Mouse (Mus musculus) midbrain, postnatal 0 days (tissue): ENCODE data around the gene Rftn1. TPM values are rescaled to one million over a fixed set of nuclear protein-coding genes. Genes with fewer than 3 reads are reported as not detected.

ENCODE experiments used
- ATAC-seq: fragments of 200-750 bp; cut with Nextera tagmentation; 2 replicates; pipeline ENCODE4 v1.8.0; 2017; ENCODE audit warnings: moderate number of reproducible peaks, mild to moderate bottlenecking, moderate TSS enrichment, moderate library complexity; ENCODE audit not compliant: low FRiP score
- DNase-seq: peaks from one replicate; pipeline ENCODE4 v3.0.0-alpha.2; 2015; ENCODE audit warnings: low spot score
- H3K27ac ChIP-seq: fragments of 300-500 bp; sonication (generic); 2 replicates; pipeline ENCODE4 v1.5.1; 2014; ENCODE audit warnings: low read depth, mild to moderate bottlenecking, low read length, mixed read lengths
- H3K27me3 ChIP-seq: fragments of 300-500 bp; sonication (generic); 2 replicates; pipeline ENCODE4 v1.6.1; 2014; ENCODE audit warnings: low read length, control low read depth, mixed read lengths; ENCODE audit not compliant: insufficient read depth
- H3K36me3 ChIP-seq: fragments of 300-500 bp; sonication (generic); 2 replicates; pipeline ENCODE4 v1.6.1; 2014; ENCODE audit warnings: low read length, control low read depth, mixed read lengths; ENCODE audit not compliant: insufficient read depth
- H3K4me1 ChIP-seq: fragments of 300-500 bp; sonication (generic); 2 replicates; pipeline ENCODE4 v1.6.1; 2014; ENCODE audit warnings: mild to moderate bottlenecking, control low read depth, antibody characterized with exemption, low read length, mixed read lengths; ENCODE audit not compliant: insufficient read depth
- H3K4me2 ChIP-seq: fragments of 300-500 bp; sonication (generic); 2 replicates; pipeline ENCODE4 v1.6.1; 2014; ENCODE audit warnings: low read depth, mild to moderate bottlenecking, low read length, mixed read lengths; ENCODE audit not compliant: poor library complexity, severe bottlenecking
- H3K4me3 ChIP-seq: fragments of 300-500 bp; sonication (generic); 2 replicates; pipeline ENCODE4 v1.5.1; 2014; ENCODE audit warnings: low read depth, mild to moderate bottlenecking, low read length, moderate library complexity
- H3K9ac ChIP-seq: fragments of 300-500 bp; sonication (generic); replicated peaks from 2 replicates; pipeline ENCODE4 v1.6.1; 2014; ENCODE audit warnings: mild to moderate bottlenecking, low read length, moderate library complexity, mixed read lengths; ENCODE audit not compliant: poor library complexity, severe bottlenecking
- H3K9me3 ChIP-seq: fragments of 300-500 bp; sonication (generic); 2 replicates; pipeline ENCODE4 v1.6.1; 2016; ENCODE audit warnings: low read length, control low read depth
- CTCF ChIP-seq: IDR thresholded peaks from 2 replicates; pipeline ENCODE4 v1.5.1; 2016; ENCODE audit warnings: antibody characterized with exemption, mild to moderate bottlenecking
- WGBS: fragments of 180-500 bp; shearing (Covaris S2); extraction: QIAGEN DNeasy Blood & Tissue Kit; methylation state at CpG from one replicate; pipeline ENCODE4 v1.1.7; 2014; 5-methylcytosine and 5-hydroxymethylcytosine counted together
- polyA plus RNA-seq: library from polyadenylated mRNA; unstranded; fragments of >200 nt; fragmentation: Nextera tagmentation; extraction: Ambion mirVana; gene quantifications from 2 replicates; pipeline ENCODE4 v1.2.1, GENCODE M21; 2015
- total RNA-seq: library from RNA; depleted of rRNA; stranded (reverse); fragments of >200 nt; gene quantifications from 2 replicates; pipeline ENCODE4 v1.2.3, GENCODE M21; 2014

Gene Rftn1
- total and polyA plus RNA-seq, 2 experiments from 2014 or later: 28.2 to 46.4 TPM

GRCm38 (mm10) chr17:50205152-50205782 lies 14.8 kb upstream of the Rftn1 start:
- Histone ChIP-seq H3K36me3 (no peaks in the 10 kb centered on the region), H3K9me3 (no peaks in the 10 kb centered on the region), H3K4me2 (no peak overlapping the region), H3K27ac (no peak overlapping the region), H3K9ac (no peak overlapping the region), H3K4me3 (no peak overlapping the region), H3K4me1 (no peaks in the 10 kb centered on the region), H3K27me3 (no peaks in the 10 kb centered on the region)
- no peak for ATAC-seq
- 67% methylated on average over 1 of the region's 1 CpGs for WGBS
- no peak for DNase-seq
- TF ChIP-seq CTCF: no peak

- Histone ChIP-seq H3K9me3 (no peaks in the 10 kb centered on the region), H3K36me3 (no peaks in the 10 kb centered on the region), H3K4me1 (no peaks in the 10 kb centered on the region), H3K27me3 (no peaks in the 10 kb centered on the region), H3K27ac (no peak overlapping the region), H3K4me3 (no peak overlapping the region), H3K9ac (no peak overlapping the region), H3K4me2 (no peak overlapping the region)
- 93% methylated on average over 12 of the region's 12 CpGs for whole genome bisulfite sequencing
- ATAC-seq (no peak), DNase-seq (no peak)
- TF ChIP-seq CTCF: no peak
Measured at GRCm38 (mm10) chr17:50201828-50202445, 11.5 kb upstream of the Rftn1 start.

GRCm38 (mm10) chr17:50199075-50199850 lies 8.8 kb upstream of the Rftn1 start:
- WGBS: 56% methylated on average over 8 of the region's 8 CpGs
- no peak overlapping the region for H3K27ac ChIP-seq
- no peak for ATAC-seq
- no peak for TF ChIP-seq CTCF
- no peaks in the 10 kb centered on the region for H3K27me3 ChIP-seq
- no peak overlapping the region for H3K4me3 ChIP-seq
- no peak overlapping the region for H3K4me2 ChIP-seq
- H3K9me3 ChIP-seq: no peaks in the 10 kb centered on the region
- no peaks in the 10 kb centered on the region for H3K36me3 ChIP-seq
- no peaks in the 10 kb centered on the region; the same call in 1 of the 2 replicates for H3K4me1 ChIP-seq
- H3K9ac ChIP-seq: no peak overlapping the region
- peak; percentile 78 for DNase-seq

GRCm38 (mm10) chr17:50197572-50197971 lies 7.1 kb upstream of the Rftn1 start:
- no peaks in the 10 kb centered on the region for H3K9me3 ChIP-seq
- H3K27ac ChIP-seq: no peak overlapping the region
- H3K9ac ChIP-seq: no peak overlapping the region
- H3K4me2 ChIP-seq: no peak overlapping the region
- H3K4me1 ChIP-seq: peaks cover 6% of the 10 kb centered on the region; the same call in 1 of the 2 replicates
- WGBS: 90% methylated on average over 4 of the region's 4 CpGs
- H3K36me3 ChIP-seq: no peaks in the 10 kb centered on the region
- no peak overlapping the region for H3K4me3 ChIP-seq
- no peak for DNase-seq
- no peaks in the 10 kb centered on the region for H3K27me3 ChIP-seq
- TF ChIP-seq CTCF: no peak
- ATAC-seq: no peak

GRCm38 (mm10) chr17:50196005-50196672 lies 5.7 kb upstream of the Rftn1 start:
- no peak overlapping the region for H3K27ac ChIP-seq
- H3K4me2 ChIP-seq: no peak overlapping the region
- no peak for TF ChIP-seq CTCF
- no peaks in the 10 kb centered on the region for H3K36me3 ChIP-seq
- no peaks in the 10 kb centered on the region for H3K27me3 ChIP-seq
- no peak for ATAC-seq
- WGBS: 42% methylated on average over 10 of the region's 10 CpGs
- DNase-seq: no peak
- H3K4me1 ChIP-seq: peaks cover 10% of the 10 kb centered on the region; the same call in 1 of the 2 replicates
- no peaks in the 10 kb centered on the region for H3K9me3 ChIP-seq
- no peak overlapping the region for H3K4me3 ChIP-seq
- H3K9ac ChIP-seq: no peak overlapping the region
